Mouse (Mus musculus) mouse embryonic stem cell (cell line): ENCODE results near the gene Map3k1.

Source experiments
- in situ Hi-C, 2 experiments: fragments of 300-500 bp; cut with MboI; formaldehyde crosslinking; loops; 1 replicate in 1 of 2; 3 replicates in 1 of 2; pipeline ENCODE4 v1.14.3; 2019 to 2020; ENCODE audit warnings: low sequenced_read_pairs in 2 of 2, low pct_unique_long_range_greater_than_20kb in 1 of 2, mixed read lengths in 1 of 2; ENCODE audit not compliant: unreplicated experiment in 1 of 2

Gene Map3k1

DNA sequence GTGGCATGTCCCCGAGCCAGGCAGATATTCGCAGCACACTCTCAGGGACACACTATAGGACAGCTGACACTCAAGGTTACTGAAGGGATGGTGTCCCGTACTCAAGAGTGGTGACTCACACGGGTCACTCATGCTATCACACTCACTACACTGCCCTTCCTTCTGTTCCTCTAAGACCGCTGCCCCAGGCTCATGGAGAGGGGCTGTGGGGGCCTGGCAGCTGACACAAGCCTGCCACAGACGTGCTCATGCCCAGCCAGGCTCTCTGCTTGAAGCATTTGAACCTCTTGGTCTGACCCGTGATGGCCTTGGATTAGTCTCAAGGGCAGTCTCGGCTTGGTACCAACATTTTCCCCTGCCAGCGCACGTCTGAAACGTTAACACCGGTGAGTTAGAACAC, 10.7 kb downstream of the Map3k1 start:
- in situ Hi-C loops, result loop anchor here (25.0 kb wide), 2 partner anchors 714 to 739 kb away; no protein-coding TSS in a partner anchor

DNA sequence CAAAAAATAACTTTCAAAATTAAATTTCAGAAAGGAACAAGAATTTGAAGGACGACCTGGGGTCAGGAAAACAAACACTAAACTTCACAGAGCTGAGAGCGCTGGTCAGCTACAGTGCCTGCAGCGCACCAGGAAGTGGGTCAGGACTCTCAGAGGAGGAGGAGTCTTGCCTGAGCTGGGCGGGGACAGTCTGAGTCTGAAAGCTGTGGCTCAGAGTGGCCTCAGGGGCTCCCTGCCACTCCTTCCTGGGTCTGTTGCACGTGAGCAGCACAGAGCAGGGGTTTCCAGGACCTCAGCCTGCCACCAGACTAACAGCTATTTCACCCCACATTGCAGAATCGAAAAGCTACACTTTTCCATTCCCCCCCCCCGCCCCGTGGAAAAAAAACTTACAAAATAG, 11.8 kb downstream of the Map3k1 start:
- in situ Hi-C loops, result loop anchor here (25.0 kb wide), 2 partner anchors 715 to 740 kb away; no protein-coding TSS in a partner anchor

GRCm38 (mm10) chr13:111796191-111796920, 12.4 kb downstream of the Map3k1 start:
- in situ Hi-C loops, result loop anchor here (25.0 kb wide), 2 partner anchors 716 to 741 kb away; no protein-coding TSS in a partner anchor

GRCm38 (mm10) chr13:111792975-111793287, 15.9 kb downstream of the Map3k1 start:
- in situ Hi-C loops, result loop anchor here (25.0 kb wide), 2 partner anchors 719 to 744 kb away; no protein-coding TSS in a partner anchor

- in situ Hi-C loops, result loop anchor here (25.0 kb wide), 2 partner anchors 720 to 745 kb away; no protein-coding TSS in a partner anchor
These were observed 16.4 kb downstream of the Map3k1 start for GRCm38 (mm10) chr13:111792130-111792974.

DNA sequence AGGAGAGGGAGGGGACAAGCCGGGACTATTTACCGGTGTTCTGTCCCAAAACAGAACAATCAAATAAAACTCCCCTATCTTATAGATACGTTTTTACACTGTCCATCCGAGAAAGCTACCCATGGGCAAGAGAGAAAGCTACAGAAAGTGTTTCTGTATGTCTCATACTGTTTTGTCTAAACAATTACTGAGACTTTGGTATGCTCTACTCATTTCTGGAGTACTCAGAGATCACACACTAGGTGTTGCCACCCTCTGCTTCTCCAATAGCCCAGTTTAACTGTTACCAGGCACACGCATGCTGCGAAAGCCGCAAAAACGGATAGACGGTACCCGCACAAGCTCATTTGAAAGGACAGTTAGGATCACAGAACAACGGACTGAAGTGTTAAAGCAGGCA, 17.2 kb downstream of the Map3k1 start:
- in situ Hi-C loops, result loop anchor here (25.0 kb wide), 2 partner anchors 721 to 746 kb away; no protein-coding TSS in a partner anchor

- in situ Hi-C loops, result loop anchor here (5.0 to 25.0 kb wide), 4 partner anchors 468 to 748 kb away; no protein-coding TSS in a partner anchor
These were observed 19.2 kb downstream of the Map3k1 start for GRCm38 (mm10) chr13:111789420-111790065.

GRCm38 (mm10) chr13:111788882-111789281, 19.9 kb downstream of the Map3k1 start:
- in situ Hi-C loops, result loop anchor here (5.0 to 25.0 kb wide), 4 partner anchors 468 to 748 kb away; no protein-coding TSS in a partner anchor

GRCm38 (mm10) chr13:111787857-111788619, 20.8 kb downstream of the Map3k1 start:
- in situ Hi-C loops, result loop anchor here (5.0 to 25.0 kb wide), 4 partner anchors 469 to 749 kb away; no protein-coding TSS in a partner anchor

DNA sequence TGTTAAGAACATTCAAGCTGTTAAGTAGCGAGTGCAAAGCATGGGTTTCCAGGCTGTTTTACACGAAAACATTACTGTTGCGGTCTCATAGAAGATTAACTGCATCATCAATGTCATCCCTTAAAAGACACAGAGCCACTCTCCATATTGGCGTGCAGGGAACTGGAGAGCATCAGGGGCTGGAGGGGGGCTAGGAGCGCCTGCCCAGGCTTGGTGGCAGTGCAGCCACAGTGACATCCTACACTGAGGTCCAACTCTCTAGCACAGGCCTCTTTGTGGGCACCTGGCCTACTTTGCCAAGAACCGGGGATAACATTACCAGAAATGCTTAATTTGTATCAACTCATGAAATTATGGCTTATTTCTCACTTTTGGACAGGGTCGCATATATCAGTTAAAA, 22.2 kb downstream of the Map3k1 start:
- in situ Hi-C loops, result loop anchor here (5.0 to 25.0 kb wide), 4 partner anchors 471 to 751 kb away; no protein-coding TSS in a partner anchor

GRCm38 (mm10) chr13:111783451-111783850, 25.3 kb downstream of the Map3k1 start:
- in situ Hi-C loops, result loop anchor here (10.0 to 25.0 kb wide), 3 partner anchors 481 to 754 kb away; no protein-coding TSS in a partner anchor

- in situ Hi-C loops, result loop anchor here (25.0 kb wide), 2 partner anchors 733 to 758 kb away; no protein-coding TSS in a partner anchor
These were observed 29.3 kb downstream of the Map3k1 start for GRCm38 (mm10) chr13:111779471-111779870.

DNA sequence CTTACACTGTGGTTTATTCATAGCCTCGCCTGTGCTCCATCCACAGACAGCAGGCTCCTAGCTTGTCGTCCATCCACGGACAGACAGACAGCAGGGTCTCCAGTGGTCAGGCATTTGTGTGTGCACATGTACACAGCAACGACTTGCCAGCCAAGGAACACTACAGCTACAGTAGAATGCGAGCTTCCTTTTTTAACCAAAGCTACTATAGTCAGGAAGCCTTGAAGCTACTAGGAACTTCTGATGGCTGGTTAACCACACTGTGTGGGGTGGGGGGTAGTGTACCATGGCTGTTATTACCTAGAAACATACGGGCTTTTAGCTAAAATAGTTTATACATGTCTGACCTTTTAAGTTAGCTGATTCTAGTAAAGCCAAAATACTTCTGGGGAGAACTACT, 30.2 kb downstream of the Map3k1 start:
- in situ Hi-C loops, result loop anchor here (25.0 kb wide), 2 partner anchors 734 to 759 kb away; no protein-coding TSS in a partner anchor

GRCm38 (mm10) chr13:111777865-111778264, 30.9 kb downstream of the Map3k1 start:
- in situ Hi-C loops, result loop anchor here (25.0 kb wide), 2 partner anchors 734 to 759 kb away; no protein-coding TSS in a partner anchor

DNA sequence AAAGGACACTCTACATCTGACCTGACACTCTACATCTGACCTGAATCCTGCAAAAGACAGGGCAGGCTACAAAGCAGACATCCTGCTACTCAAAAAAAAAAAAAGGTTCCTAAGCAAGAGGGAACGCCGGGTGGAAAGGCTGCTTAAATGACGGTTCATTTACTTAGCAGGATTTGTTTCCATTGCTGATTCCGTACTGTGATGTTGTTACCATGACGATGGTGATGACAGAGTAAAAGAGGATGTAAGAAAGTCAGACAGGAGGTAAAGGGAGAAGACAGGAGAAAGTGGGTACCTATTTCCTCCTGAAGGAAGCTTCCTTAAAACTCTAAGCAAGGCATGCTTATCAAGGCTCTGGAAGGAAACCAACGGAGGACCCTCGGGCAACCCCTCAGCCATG, 31.6 kb downstream of the Map3k1 start:
- in situ Hi-C loops, result loop anchor here (25.0 kb wide), 2 partner anchors 735 to 760 kb away; no protein-coding TSS in a partner anchor

DNA sequence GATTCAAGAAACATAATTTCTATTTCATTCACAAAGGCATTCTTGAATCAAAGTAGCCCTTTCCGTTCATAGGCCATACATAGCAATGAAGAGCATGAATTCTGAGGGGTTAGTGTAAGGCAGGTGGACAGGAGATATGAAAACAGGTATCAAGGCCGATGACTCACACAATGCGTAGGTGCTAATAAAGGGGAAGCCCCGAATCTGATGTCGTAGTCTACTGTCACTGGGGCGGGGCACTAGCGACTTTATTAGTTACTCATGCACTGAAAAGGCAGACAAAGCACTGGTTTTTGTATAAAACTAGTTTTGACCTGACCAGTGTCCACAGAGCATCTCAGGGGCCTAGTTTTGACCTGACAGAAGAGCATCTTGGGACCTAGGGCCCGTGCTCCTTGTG, 36.7 kb downstream of the Map3k1 start:
- in situ Hi-C loops, result no loop called here

- in situ Hi-C loops, result no loop called here
These were observed 37.6 kb downstream of the Map3k1 start for GRCm38 (mm10) chr13:111771232-111771631.
